Mouse (Mus musculus): ENCODE measurements at regions not wholly inside any gene's neighbourhood (a gene's known extent, or its start where the extent isn't known, plus 50 kb on each side); places are given as distances from the start of the nearest gene placed in this dataset.

- DNase-seq (ENCODE audit: low spot score in 2 of 2): no peak
Measured at GRCm38 (mm10) chr17:3248875-3249274, 77.5 kb upstream of the Tiam2 start.

- no peak for DNase-seq (ENCODE audit: low spot score in 2 of 2)
Measured at GRCm38 (mm10) chr17:3249320-3249719, 77.1 kb upstream of the Tiam2 start.

GRCm38 (mm10) chr17:3251176-3251575, 75.2 kb upstream of the Tiam2 start:
- no peak for DNase-seq (ENCODE audit: low spot score in 2 of 2)

GRCm38 (mm10) chr17:3251966-3252365, 74.4 kb upstream of the Tiam2 start:
- no peak for DNase-seq (ENCODE audit: low spot score in 2 of 2)

GRCm38 (mm10) chr17:3253508-3254176, 72.7 kb upstream of the Tiam2 start:
- peak in 1 of 2 experiments; percentile 63 for DNase-seq (ENCODE audit: low spot score in 2 of 2)

- no peak for DNase-seq (ENCODE audit: low spot score in 2 of 2)
Measured at GRCm38 (mm10) chr17:3256765-3257164, 69.6 kb upstream of the Tiam2 start.

- DNase-seq (ENCODE audit: low spot score in 2 of 2): no peak
Measured at GRCm38 (mm10) chr17:3258811-3259510, 67.4 kb upstream of the Tiam2 start.

- no peak for DNase-seq (ENCODE audit: low spot score in 2 of 2)
Measured at GRCm38 (mm10) chr17:3260796-3261195, 65.6 kb upstream of the Tiam2 start.

- peak; percentile 40 to 80 for DNase-seq (ENCODE audit: low spot score in 2 of 2)
Measured at GRCm38 (mm10) chr17:3273108-3274091, 53.0 kb upstream of the Tiam2 start.

GRCm38 (mm10) chr17:3274449-3275285, 51.7 kb upstream of the Tiam2 start:
- no peak for DNase-seq (ENCODE audit: low spot score in 2 of 2)

Measured in spleen, postnatal 10 days (tissue).